Mouse (Mus musculus) bone marrow macrophage, adult 2 months (primary cell): Measurements from ENCODE around the gene Aipl1.

Source experiments
- CTCF ChIP-seq: IDR thresholded peaks from 2 replicates; pipeline ENCODE4 v1.5.1; 2012; ENCODE audit warnings: low read depth, mild to moderate bottlenecking, low read length, moderate library complexity
- POLR2A ChIP-seq: IDR thresholded peaks from 2 replicates; pipeline ENCODE4 v1.6.1; 2012; ENCODE audit warnings: mild to moderate bottlenecking, low read depth, low read length, borderline replicate concordance

- TF ChIP-seq CTCF: no peak
- no peak for TF ChIP-seq POLR2A
Measured at GRCm38 (mm10) chr11:72032589-72032988, 4.7 kb downstream of the Aipl1 start.
